Mouse (Mus musculus): ENCODE measurements around the gene Scnn1b. TPM values are rescaled to one million over a fixed set of nuclear protein-coding genes. Genes with fewer than 3 reads are reported as not detected.

Scnn1b gene
- polyA plus RNA-seq, 1 experiment = not detected

DNA sequence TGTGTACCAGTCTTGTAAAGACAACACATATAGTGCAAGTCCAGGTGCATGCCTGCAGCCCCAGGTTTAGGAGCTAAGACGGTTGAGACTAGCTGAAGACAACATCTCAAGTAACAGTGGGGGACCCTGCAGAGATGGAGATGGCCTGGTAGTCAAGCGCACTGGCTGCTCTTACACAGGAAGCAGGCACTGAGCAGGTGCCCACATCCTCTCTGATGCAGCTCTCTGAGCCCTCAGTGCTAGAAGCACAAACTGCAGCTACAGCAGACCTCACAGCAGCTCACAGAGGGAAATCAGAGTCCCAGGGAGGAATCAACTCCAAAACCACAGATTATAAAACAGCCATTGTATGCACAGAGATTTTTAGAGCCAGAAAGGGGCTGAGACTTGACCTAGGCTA lies 69.5 kb downstream of the Scnn1b start:
- WGBS = 87% methylated on average over 2 of the region's 2 CpGs
- H3K4me1 ChIP-seq (ENCODE audit: control insufficient read depth, insufficient read depth, low read length) = peaks cover 17% of the 10 kb centered on the region
- no peak overlapping the region for H3K4me3 ChIP-seq (ENCODE audit: insufficient read depth, low read depth, low read length)
- TF ChIP-seq POLR2A (IDR thresholded peaks at IDR 0.05; ENCODE audit: insufficient read depth, low read depth, low read length) (no peak), CTCF (IDR thresholded peaks at IDR 0.05; ENCODE audit: insufficient read depth, low read depth, low read length) (no peak)
- H3K27ac ChIP-seq (ENCODE audit: insufficient read depth, low read depth, low read length) = no peak overlapping the region

DNA sequence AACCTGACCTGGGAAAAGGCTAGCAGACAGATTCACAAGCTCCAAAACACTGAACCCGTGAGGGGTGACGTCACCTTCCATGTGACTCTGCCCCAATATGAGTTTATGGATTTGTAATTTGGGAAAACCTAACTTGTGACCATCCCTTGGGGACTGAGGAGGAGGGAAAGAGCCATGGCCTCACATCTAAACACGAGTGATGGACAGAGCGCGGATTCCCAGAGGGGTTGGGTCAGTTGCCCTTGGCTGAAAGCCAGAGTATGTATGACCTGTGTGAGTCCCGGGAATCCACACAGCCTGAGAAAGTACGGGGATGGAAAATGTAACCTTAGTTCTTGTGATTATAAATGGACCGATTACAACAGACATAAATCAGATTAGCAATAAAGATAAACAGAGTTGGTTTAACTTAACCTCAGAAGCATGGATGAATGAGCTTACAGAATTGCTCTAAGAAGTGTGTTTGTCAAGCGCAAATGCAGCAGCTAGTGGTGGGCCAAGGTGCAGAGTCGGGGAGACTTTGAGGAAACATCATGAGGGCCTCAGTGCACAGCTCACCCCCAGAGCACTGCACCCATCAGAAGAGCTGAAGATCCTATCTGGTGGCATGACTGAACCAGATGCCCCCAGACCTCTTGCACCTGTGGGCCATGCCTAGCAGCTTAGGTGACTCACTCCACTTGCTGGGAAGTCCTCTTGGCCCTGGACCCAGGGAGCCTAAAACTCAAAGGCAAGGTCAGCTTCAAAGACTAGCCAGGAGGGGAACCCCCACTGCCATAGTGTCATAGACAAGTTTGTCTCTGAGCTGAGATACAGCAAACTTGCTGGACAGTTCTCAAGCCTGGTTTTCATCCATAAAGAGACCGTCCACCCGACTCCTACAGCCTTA lies 71.3 kb downstream of the Scnn1b start:
- Histone ChIP-seq H3K4me1 (ENCODE audit: control insufficient read depth, insufficient read depth, low read length) (peaks cover 10% of the 10 kb centered on the region; the same call in 1 of the 2 replicates), H3K4me3 (ENCODE audit: insufficient read depth, low read depth, low read length) (no peak overlapping the region), H3K27ac (ENCODE audit: insufficient read depth, low read depth, low read length) (no peak overlapping the region)
- no peak for TF ChIP-seq POLR2A (IDR thresholded peaks at IDR 0.05; ENCODE audit: insufficient read depth, low read depth, low read length)
- TF ChIP-seq CTCF (IDR thresholded peaks at IDR 0.05; ENCODE audit: insufficient read depth, low read depth, low read length) = no peak
- 89% methylated on average over 12 of the region's 12 CpGs for WGBS

DNA sequence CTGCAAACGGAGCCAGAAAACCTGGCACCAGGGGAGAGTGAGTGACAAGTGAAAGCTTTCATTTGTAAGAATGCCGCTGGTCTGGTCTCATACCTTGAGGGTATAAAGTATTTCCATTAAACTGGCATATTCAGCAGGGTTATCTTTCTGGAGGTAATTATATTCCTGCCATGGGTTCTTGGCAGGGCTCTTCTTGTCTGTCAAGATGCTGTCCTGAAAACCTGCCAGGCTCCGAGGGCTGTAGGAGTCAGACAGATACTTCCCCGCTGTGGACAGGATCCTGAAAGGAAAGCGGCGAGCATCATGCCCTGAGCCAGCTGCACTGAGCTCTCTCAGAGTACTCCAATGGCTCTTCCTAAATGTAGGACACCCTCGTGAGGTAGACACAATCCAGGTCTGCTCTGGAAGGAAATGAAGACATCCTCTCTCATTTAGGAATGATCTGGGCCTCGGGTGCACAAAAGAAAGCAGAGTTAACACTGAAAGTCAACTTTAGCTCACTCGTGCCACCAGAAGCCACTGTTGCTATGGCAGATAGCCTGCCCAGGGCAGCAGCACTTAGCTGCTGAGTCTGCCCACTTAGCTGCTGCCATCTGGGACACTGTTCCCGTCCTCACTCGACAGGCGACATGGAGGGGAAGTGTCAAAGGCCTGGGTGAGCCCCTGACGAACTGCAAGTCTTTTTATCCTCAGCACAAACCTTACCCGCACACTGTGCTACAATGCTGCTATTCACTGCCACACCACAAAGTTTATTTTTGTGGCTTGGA lies 72.2 kb downstream of the Scnn1b start:
- Histone ChIP-seq H3K4me1 (ENCODE audit: control insufficient read depth, insufficient read depth, low read length) (peaks cover 8% of the 10 kb centered on the region; the same call in 1 of the 2 replicates), H3K27ac (ENCODE audit: insufficient read depth, low read depth, low read length) (no peak overlapping the region), H3K4me3 (ENCODE audit: insufficient read depth, low read depth, low read length) (no peak overlapping the region)
- 67% methylated on average over 14 of the region's 14 CpGs for WGBS
- TF ChIP-seq CTCF (IDR thresholded peaks at IDR 0.05; ENCODE audit: insufficient read depth, low read depth, low read length) = no peak
- no peak for TF ChIP-seq POLR2A (IDR thresholded peaks at IDR 0.05; ENCODE audit: insufficient read depth, low read depth, low read length)

DNA sequence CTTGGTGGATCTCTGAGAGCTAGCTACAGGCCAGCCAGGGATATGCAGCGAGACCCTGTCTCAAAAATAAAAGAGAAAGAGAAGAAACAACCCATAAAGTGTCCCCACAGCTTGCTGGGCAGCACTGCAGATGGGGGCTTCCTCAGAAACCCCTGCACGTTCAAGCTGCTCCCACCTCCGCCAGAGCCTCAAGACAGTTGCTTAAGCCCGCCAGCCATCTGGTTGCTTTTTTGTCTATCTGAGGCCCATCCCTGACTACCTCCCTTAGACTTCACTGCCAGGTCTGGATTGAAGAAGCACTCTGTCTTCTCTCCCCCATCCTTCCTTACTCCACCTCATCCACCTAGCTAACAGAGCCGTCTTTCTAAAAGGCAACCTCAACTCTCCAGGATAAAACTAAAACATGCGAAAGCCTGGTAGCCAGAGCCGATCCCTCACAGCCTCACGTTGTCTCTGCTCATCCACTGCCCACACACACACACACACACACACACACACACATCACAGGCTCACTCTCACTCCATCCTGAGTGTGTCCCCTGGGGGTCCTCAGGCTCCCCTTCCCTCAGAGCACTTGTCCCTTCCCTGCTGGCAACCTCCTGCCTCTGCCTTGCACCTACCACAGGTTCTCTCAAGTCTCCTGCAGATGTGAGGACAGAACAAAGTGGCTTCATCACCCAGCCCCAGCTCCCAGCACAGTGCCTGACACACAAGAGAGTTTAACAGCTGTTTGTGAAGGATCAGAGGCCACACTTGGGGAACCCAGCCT lies 73.5 kb downstream of the Scnn1b start:
- Histone ChIP-seq H3K27ac (ENCODE audit: insufficient read depth, low read depth, low read length) (no peak overlapping the region), H3K4me1 (ENCODE audit: control insufficient read depth, insufficient read depth, low read length) (peaks cover 8% of the 10 kb centered on the region; the same call in 1 of the 2 replicates), H3K4me3 (ENCODE audit: insufficient read depth, low read depth, low read length) (no peak overlapping the region)
- WGBS = 90% methylated on average over 8 of the region's 8 CpGs
- TF ChIP-seq CTCF (IDR thresholded peaks at IDR 0.05; ENCODE audit: insufficient read depth, low read depth, low read length) (no peak), POLR2A (IDR thresholded peaks at IDR 0.05; ENCODE audit: insufficient read depth, low read depth, low read length) (no peak)

DNA sequence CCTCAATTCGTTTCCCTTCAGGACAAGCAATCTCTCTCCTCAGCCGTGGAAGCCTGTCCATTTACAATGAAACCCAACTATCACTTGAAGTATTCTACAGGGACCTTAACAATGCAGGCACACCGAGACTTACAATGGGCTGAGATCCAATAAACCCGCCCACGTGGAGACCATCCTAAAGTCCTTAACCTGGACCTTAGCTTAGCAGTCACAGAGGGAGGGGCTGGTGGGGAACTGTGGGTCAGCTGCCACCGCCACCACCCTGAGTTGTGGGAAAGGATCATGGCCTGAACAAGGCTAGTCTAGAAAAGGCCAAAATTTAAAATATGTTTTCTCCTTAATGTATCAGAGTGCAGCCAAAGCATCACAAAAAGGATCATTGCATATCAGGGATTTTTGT lies 74.4 kb downstream of the Scnn1b start:
- Histone ChIP-seq H3K4me1 (ENCODE audit: control insufficient read depth, insufficient read depth, low read length) (peaks cover 8% of the 10 kb centered on the region; the same call in 1 of the 2 replicates), H3K4me3 (ENCODE audit: insufficient read depth, low read depth, low read length) (no peak overlapping the region), H3K27ac (ENCODE audit: insufficient read depth, low read depth, low read length) (no peak overlapping the region)
- 77% methylated on average over 6 of the region's 6 CpGs for WGBS
- TF ChIP-seq CTCF (IDR thresholded peaks at IDR 0.05; ENCODE audit: insufficient read depth, low read depth, low read length) (no peak), POLR2A (IDR thresholded peaks at IDR 0.05; ENCODE audit: insufficient read depth, low read depth, low read length) (no peak)

DNA sequence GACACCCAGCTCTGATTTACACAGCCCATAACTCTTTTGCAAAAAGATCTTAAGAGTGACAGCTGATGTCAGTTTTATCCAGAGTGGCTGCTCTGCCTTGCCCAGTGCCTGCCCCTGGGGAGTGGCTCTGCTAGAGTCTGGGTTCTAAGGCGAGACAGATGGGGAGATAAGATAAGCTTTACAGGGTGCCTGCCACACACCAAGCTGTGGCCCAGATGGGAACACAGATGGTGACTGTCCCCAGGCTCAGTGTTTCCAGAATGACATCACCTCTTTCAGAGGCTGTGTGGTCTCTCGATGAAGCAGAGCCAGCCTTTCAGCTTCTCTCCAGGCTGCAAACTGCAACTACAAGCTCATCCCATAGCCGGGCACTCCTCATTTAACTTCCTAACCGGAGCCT lies 74.9 kb downstream of the Scnn1b start:
- Histone ChIP-seq H3K4me1 (ENCODE audit: control insufficient read depth, insufficient read depth, low read length) (peaks cover 7% of the 10 kb centered on the region; the same call in 1 of the 2 replicates), H3K4me3 (ENCODE audit: insufficient read depth, low read depth, low read length) (no peak overlapping the region), H3K27ac (ENCODE audit: insufficient read depth, low read depth, low read length) (no peak overlapping the region)
- 49% methylated on average over 4 of the region's 4 CpGs for WGBS
- TF ChIP-seq POLR2A (IDR thresholded peaks at IDR 0.05; ENCODE audit: insufficient read depth, low read depth, low read length) (no peak), CTCF (IDR thresholded peaks at IDR 0.05; ENCODE audit: insufficient read depth, low read depth, low read length) (no peak)

DNA sequence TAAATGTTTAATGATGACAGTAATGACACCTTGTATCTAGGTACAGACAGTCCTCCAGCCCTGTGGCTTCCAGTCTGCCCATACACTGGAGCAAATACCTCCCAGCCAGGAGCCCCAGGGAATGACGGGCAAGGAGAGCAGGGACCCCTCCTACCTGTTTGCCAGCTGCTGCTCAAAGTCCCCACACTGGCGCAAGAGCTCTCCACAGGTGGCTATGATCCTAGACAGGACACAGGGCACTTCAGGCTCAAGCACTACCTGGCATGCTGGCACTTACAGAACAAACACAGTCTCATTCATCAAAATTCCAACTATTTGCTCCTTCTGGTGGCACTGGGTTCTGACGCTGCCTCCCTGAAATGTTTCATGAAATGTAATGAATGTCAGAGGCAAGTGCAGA lies 76.2 kb downstream of the Scnn1b start:
- Histone ChIP-seq H3K4me1 (ENCODE audit: control insufficient read depth, insufficient read depth, low read length) (peaks cover 2% of the 10 kb centered on the region; the same call in 1 of the 2 replicates), H3K4me3 (ENCODE audit: insufficient read depth, low read depth, low read length) (no peak overlapping the region), H3K27ac (ENCODE audit: insufficient read depth, low read depth, low read length) (no peak overlapping the region)
- no peak for TF ChIP-seq POLR2A (IDR thresholded peaks at IDR 0.05; ENCODE audit: insufficient read depth, low read depth, low read length)
- no peak for TF ChIP-seq CTCF (IDR thresholded peaks at IDR 0.05; ENCODE audit: insufficient read depth, low read depth, low read length)
- WGBS = 94% methylated on average over 3 of the region's 3 CpGs

DNA sequence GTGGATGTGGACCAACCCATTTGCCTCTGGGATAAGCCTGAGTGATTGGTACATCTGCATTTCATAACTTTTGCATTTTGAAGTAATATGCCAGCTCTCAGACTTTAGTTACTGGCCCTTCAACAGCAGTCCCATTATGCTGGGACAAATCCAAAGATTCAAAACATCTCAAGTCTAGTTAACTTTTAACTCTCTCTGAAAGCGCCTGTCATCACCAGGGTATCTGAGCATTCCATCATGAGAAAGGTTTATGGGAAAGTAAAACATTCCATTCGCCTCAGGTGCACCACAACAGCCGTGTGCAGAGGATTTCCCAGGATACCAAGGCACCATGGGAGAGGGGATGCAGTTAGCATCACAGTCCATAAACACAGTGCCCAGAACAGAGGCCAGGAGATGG lies 76.8 kb downstream of the Scnn1b start:
- Histone ChIP-seq H3K4me1 (ENCODE audit: control insufficient read depth, insufficient read depth, low read length) (peaks cover 2% of the 10 kb centered on the region; the same call in 1 of the 2 replicates), H3K27ac (ENCODE audit: insufficient read depth, low read depth, low read length) (no peak overlapping the region), H3K4me3 (ENCODE audit: insufficient read depth, low read depth, low read length) (no peak overlapping the region)
- 96% methylated on average over 3 of the region's 3 CpGs for WGBS
- TF ChIP-seq CTCF (IDR thresholded peaks at IDR 0.05; ENCODE audit: insufficient read depth, low read depth, low read length) (no peak), POLR2A (IDR thresholded peaks at IDR 0.05; ENCODE audit: insufficient read depth, low read depth, low read length) (no peak)
